Mouse (Mus musculus) liver (tissue): ENCODE measurements around the gene Igsf1.

Experiments used
- DNase-seq: peaks from one replicate; pipeline ENCODE4 v3.0.0-alpha.2; 2020; ENCODE audit warnings: mixed read lengths

Igsf1 gene

DNA sequence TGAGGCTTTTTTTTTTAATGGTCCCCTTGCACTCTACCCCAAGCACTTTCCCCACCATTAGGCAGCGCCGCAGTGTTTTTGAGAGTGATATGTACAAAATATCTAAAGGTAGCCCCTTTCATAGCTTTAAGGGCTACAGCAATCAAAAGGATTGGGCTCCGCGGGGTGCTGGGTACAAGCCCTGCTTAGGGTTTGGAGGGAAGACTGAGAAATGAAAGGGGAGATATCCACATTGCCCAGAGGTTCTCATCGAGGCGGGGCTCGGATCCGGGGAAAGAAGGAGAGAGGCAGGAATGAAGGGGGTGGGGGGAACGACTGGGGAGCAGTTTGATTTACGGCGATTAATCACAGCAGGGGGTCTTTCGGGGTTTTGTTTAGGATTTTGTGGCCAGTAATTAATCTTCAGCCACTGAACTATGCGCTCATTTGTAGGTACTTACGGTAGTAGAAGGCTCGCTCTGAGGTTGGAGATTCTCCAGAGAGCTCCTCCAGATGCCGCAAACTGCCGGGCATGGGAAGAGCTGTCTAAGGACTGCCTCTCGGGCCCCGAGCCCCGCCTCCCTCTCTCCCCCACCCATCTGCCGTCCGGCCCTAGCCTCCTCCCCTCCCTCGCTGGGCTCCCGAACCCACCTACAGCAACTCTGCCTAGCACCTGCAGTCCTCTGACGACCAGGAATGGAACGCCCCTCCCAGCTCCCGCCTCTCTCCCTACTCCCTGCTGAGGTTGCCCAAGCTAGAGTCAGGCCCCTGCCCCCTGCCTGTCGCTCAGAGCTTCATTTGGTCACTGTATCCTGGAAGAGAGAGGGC, at the start of gene Igsf1:
Gene Igsf1 (minus strand): TSS at position 537 of the 807 bp plus-strand sequence.
- DNase-seq, result peak; percentile 62

DNA sequence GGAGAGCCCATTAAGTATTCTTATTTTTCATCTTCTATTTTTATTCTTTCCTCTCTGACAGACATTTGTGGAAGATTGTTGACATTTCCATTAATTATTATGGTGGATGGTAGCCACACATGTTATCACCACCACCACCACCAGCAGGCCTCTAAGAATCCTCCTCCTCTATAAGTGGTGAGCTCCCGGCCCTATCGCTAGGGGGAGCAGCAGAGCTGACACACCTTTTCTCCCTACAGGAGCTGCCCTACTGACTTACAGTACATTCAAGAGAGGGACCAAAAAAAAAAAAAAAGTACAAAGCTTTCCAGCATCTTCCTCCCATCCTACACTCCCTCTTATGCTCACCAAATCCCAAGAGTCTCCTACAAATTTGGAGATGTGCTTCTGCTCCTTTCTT, 26.7 kb downstream of the Igsf1 start:
- DNase-seq, result no peak

DNA sequence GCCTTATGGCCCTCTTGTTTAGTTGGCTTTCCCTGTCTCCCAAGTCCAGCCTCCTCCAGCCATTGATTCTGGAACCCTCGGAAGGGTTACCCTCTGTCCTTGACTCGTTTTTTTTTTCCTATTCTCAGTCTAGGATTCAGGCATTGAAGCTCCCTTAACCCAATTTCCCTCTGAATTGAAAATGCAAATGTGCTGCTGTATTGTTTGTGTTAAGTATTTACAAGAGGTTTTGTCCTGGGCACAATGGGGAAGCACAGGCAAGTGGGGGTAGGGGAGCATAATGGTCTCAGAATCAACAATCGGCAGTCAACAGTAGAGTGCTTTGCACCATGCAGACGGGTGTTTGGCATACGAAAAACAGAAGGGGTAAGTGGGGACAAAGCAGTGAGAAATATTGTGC, 52.4 kb downstream of the Igsf1 start:
- DNase-seq, result no peak

DNA sequence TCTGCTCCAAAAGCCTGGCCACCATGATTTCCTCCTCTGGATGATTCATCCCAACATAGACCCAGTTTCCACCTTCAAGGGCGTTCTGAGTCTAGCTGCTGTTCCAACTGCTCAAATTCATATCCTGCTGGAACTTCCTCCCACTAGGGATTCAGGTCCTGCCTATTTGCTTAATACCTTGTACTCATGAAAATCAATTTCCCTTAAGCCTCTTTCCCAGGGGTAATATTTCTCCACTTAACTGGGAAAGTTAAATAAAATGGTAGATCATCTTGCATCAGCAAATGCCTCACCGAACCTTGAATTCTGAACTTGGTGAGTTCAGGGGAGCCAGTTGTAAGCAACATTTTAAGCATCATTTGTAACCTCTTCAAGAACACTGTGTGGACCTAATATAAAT, 62.6 kb downstream of the Igsf1 start, which contains the start of gene Olfr1321:
Gene Olfr1321 (minus strand): TSS at position 101 of the 400 bp plus-strand sequence.
- DNase-seq, result no peak
